Mouse (Mus musculus): ENCODE measurements around the gene Zfp316. TPM values are rescaled to one million over a fixed set of nuclear protein-coding genes. Genes with fewer than 3 reads are reported as not detected.
A peak's percentile ranks its signal among the peaks of the same experiment; 100 is the strongest.

Zfp316 gene
- 3.0 and 3.2 TPM in 2 replicates for total RNA-seq (2017)

DNA sequence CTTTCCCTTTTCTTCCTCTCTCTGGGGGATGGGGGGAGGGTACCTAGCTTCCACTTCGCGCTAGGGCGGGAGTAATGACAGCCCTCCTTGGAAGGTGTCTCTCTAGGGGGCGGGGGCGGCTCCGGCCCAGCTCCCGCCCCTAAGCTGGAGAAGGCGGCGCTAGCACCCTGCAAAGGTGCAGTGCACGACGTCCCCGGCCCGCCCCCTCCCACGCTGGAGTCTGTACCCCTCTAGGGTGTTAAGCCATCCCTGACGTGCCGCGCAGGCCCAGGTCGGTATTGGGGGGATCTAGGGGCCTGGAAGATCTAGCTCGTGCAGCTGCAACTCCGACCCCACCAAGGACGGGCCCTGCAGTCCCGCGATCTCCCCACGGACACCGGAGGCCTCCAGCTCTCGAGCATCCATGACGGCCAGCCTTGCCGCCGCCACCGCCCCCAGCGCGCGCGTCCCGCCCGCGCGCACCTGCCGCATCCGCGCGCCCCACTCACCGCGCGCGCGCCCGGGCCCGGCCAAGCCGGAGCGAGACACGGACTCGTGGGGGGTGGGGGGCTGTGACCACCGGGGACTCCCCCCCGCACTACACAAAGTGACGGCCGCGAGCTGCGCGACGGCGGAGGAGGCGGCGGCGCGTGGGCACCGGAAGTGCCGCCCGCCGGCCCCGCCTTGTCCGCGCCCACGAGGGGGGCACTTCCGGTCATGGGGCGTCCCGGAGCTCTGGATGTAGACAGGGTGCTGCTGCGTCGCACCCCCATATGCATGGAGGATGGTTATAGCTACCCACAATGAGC is at the start of gene Zfp316:
Zfp316 (minus strand) TSS at position 660 of the 788 bp plus-strand sequence.
- ATAC-seq (ENCODE audit: extremely low read depth, insufficient number of reproducible peaks, low FRiP score, poor library complexity, severe bottlenecking) = 0 out of 2 replicates have a peak, but pooled peaks have one; percentile 3

DNA sequence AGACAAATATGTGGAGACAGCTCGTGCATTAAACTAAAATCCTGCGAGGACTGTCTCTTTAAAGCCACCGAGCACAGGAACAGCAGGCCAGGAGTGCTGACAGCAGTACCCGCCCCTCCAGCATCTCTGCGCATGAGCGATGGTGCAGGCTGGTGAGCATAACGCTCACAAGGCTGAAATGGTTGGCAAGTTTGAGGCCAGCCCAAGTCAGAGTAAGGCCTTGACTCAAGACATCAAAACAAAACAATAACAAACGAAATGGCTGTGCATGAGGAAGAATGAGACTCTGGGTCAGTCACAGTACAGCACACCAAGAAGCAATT is 47.4 kb upstream of the Zfp316 start:
- ATAC-seq (ENCODE audit: extremely low read depth, insufficient number of reproducible peaks, low FRiP score, poor library complexity, severe bottlenecking) = no peak

DNA sequence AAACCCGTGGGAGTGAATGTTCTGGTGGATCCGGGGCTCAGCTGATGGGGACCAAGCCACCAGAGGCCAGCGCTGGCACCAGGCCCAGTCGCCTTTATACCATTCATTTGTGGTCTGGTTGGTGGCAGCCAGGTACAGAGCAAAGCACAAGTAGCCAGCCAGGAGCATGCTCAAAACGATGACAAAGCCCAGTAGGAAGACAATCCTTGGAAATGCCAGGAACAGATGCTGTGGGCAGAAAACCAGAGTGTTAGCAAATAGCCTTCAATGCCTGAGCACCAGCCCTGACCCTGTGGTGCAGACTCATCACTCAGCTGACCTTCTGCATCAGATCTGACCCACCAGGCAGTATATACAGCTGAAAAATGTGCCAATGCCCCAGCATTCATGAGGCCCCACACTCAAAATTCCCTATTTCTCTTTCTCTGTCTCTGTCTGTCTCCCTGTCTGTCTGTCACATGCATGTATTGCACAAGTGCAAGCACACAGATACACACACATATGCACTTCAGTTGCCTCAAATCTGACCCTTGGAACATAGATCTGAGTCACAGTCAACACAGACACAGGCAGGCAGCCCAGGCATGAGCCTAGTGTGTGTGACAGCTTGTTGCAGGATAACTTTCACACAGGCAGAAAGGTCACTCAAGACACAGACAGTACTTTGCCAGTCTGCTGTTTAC is 46.9 kb upstream of the Zfp316 start:
- ATAC-seq (ENCODE audit: extremely low read depth, insufficient number of reproducible peaks, low FRiP score, poor library complexity, severe bottlenecking) = no peak

DNA sequence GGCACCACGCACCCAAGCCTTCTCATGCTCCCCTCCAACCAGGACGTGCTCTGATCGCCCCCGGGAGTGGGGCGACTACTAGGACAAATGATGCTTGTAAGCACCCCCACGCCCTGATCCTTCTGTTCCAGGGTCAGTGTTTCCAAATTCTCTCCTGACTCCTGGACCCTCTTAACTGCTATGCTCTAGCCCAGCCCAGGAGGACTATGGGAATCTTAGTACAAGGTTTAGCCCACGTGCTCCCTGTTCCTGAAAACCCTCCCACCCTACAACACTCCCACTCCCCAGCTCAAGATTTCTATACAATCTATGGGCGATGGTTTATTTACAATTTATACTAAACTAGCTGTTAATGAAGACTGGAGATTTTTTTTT is 45.7 kb upstream of the Zfp316 start:
- ATAC-seq (ENCODE audit: extremely low read depth, insufficient number of reproducible peaks, low FRiP score, poor library complexity, severe bottlenecking) = no peak

DNA sequence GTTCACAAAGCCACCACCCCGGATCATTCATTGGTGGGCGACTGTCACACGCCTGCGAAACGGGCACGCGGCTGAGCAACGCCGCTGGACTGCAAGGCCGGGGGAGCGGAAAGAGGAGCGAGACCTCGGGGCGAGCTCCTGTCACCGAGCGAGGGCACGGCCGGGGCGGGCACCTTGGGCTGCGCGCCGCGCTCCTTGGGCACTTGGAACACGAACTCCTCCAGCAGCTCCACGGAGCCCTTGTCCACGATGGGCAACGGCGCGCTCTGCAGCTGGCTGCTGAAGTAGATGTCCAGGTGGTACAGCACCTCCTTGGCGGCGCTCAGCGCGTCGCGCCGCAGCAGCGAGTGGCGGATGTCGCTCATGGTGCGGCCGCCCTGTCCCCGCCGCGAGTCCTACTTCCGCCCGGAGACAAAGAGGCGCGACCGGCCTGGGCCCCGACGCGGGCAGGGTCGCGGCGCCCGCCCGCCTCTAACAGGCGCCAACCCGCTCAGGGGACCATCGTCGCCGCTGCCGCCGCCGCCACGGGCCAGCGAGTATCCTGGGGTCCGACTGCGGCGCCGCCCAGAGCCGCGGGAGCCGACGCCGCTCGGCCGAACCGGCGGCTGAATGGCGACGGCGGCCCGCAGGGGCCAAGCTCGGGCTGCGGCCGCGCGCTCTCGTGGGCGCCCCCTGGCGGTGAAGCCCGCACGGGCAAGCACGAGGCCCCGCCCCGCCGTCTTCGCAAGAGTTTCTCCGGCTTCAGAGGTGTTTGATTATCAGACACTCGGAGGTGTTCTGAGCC is 45.1 kb upstream of the Zfp316 start, which contains the start of gene E130309D02Rik:
E130309D02Rik (minus strand) TSS at position 631 of the 784 bp plus-strand sequence.
- peak; percentile 63 for ATAC-seq (ENCODE audit: extremely low read depth, insufficient number of reproducible peaks, low FRiP score, poor library complexity, severe bottlenecking)

DNA sequence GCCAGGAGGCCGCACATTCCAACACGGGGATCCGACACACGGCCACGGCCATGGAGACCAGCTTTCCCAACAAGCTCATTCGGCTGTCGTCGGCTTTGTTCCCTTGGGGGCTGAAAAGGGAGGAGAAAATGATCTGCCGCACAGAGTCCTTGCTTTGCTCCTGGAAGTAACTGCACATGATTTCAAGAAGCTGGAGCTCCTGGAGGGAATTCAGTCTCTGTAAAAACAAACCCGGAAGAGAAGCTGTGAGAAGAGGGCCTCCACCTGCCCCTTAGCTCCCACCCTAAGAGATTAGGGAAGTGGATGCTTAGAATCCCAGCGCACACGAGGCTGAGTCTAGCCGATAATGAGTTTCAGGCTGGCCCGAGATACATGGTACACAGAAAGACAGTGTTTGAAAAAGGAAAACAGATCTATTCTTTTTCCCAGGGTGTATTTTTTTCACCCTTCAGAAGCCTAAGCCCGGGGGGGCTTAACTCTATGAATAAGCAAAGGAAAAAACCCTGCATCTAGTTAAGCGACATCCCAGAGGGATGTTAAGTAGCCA is 44.4 kb upstream of the Zfp316 start:
- no peak for ATAC-seq (ENCODE audit: extremely low read depth, insufficient number of reproducible peaks, low FRiP score, poor library complexity, severe bottlenecking)

DNA sequence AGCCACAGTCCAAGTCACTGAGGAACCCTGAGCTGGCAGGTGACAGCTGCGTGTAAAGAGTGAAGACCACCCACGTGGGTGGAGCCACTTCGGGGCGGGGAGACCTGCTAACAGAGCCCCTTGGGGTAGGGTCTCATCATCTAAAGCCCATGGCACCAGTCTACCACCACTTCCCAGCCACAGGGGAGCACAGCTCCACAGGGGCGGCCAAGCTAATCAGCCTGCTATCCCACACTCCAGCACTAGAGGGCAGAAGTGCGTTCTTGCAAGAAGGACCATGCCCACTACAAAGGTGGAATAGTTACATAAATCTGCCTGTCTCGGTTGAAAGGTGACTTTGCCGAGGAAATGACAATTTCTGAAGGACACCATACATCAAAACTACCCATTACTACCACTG is 42.1 kb upstream of the Zfp316 start:
- peak; percentile 57; the same call in 1 of the 2 replicates for ATAC-seq (ENCODE audit: extremely low read depth, insufficient number of reproducible peaks, low FRiP score, poor library complexity, severe bottlenecking)

DNA sequence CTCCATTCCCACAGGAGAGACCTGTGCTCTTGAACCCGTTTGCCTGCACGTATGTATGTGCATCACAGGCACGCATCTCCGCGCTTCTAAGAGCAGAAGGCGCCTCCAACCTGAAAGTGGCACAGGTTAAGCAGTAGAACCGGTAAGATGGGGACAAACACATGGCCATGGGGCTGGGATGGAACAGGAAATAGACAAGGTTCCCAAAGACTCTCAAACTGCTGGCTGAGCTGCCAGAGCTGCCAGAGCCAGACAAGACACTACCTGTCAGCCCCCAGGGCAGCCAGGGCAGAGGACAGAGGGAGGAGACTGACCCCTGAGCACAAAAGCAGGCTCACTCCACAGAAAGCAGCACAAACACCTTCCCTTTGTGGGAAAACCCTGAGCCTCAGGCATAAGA is 40.1 kb upstream of the Zfp316 start:
- no peak for ATAC-seq (ENCODE audit: extremely low read depth, insufficient number of reproducible peaks, low FRiP score, poor library complexity, severe bottlenecking)

DNA sequence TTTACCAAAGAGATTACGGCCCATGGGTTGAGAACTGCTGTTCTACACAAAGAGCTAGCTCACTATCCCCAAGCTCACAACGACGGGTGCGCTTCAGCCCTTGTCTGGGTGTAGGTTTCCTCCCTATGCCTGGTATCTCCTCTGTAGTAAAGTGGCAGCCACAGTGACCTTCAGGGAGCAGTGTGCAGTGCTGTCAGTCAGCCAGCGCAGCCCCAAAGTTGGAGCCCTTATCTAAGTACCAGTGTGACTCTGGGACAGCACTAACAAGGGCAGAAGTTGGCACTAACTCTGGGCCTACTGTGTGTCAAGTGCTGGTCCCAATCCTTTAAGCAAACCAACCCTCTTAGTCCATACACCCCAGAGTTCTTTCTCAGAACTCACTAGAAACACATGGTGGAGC is 39.0 kb upstream of the Zfp316 start:
- ATAC-seq (ENCODE audit: extremely low read depth, insufficient number of reproducible peaks, low FRiP score, poor library complexity, severe bottlenecking) = no peak

DNA sequence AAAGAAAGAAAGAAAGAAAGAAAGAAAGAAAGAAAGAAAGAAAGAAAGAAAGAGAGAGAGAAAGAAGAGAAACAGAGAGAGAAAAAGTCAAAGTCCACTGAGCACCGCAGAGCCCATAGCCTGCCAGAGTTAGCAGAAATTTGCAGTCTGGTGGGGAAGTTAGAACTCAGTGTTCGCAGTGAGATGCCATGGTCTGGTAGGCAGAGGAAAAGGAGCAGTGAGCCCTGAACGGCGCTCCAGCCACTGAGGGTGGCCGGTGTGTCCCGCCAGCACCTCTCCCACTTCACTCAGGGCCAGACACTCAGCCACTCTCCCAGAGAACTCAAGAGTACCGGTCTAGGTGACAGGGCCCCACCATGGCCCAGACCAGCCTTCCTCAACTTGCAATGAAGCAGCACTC is 34.4 kb upstream of the Zfp316 start:
- no peak for ATAC-seq (ENCODE audit: extremely low read depth, insufficient number of reproducible peaks, low FRiP score, poor library complexity, severe bottlenecking)

DNA sequence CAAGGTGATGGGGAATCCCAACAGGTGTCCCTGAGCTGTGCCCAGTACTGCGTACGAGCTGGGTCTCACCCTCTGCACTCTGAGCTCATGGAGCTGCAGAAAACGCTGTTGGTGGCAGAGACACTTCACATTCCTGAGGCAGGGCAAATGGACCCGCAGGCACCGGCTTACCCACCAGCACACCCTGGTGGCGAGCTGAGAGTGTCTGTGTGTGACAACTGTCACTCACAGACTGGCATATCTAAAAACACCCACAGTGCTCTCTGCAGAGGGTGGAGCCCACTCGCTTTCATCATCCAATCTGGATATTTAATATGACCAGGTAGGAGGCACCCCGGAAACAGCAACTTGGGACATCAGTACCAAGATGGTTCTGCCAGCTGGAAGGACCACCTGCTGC is 31.5 kb upstream of the Zfp316 start:
- ATAC-seq (ENCODE audit: extremely low read depth, insufficient number of reproducible peaks, low FRiP score, poor library complexity, severe bottlenecking) = no peak

DNA sequence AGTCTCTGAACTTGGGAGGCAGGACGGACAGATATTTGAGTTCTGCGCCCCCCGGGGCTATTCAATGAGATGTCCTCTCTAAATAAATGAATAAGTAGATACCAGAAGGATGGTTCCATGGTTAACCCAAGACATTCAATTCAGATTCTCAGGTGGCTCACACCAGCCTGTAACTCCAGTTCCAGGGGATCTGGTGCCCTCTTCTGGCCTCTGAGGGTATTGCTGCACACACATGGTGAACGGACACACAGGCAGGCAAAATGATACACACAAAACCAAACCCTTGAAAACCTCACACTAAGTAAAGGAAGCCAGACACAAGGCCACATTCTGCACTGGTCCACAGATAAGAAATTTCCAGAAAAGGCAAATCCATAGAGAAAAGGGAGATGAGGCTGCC is 29.9 kb upstream of the Zfp316 start:
- ATAC-seq (ENCODE audit: extremely low read depth, insufficient number of reproducible peaks, low FRiP score, poor library complexity, severe bottlenecking) = no peak

DNA sequence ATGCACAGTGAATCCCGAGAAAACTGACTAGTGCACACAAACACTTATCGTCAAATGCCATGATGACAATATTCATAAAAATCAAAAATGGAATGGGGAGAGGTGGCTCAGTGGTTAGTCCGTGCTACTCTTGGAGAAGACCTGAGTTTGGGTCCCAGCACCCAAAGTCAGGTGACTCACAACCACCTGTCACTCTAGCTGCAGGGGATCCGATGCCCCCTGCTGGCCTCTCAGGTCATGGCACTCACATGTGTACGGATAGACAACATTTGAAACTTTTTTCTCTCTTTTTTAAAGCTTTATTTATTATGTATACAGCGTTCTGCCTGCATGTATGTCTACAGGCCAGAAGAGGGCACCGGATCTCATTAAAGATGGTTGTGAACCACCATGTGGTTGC is 28.6 kb upstream of the Zfp316 start:
- no peak for ATAC-seq (ENCODE audit: extremely low read depth, insufficient number of reproducible peaks, low FRiP score, poor library complexity, severe bottlenecking)

DNA sequence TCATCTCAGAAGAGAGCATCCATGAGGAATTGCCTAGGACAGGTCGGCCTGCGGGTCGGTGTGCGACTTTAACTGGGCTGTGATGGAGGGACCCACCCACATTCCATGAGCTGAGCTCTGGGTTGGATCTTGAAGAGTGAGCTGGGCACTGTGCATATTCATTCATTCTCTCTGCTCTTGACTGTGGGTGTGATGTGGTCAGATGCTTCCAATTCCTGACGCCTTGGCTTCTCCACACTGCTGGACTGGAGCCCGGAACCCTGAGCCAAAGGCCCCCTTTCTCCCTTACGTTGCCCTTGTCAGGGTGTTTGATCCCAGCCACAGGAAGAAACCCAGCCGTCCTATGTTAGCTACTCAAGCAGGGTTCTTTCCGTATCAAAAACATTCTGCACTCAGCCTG is 28.2 kb upstream of the Zfp316 start:
- no peak for ATAC-seq (ENCODE audit: extremely low read depth, insufficient number of reproducible peaks, low FRiP score, poor library complexity, severe bottlenecking)

DNA sequence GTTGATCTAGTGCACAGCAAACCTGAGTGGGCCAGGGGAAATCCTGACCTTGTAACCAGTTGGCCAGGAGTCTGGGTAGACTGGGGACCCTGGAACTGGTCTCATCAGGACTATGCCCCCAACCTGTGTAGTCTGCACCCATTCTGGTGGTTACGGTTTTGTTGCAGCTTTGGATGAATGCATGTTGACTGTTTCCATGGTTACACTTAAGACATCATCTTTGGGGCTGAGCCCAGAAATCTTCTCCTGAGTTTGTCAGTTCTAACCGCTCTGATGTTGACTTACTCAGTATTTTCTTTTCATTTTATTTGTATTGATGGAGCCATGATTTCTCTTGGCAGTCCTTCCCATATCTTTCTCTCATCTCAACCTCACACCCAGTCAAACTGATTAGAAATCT is 25.5 kb upstream of the Zfp316 start:
- no peak for ATAC-seq (ENCODE audit: extremely low read depth, insufficient number of reproducible peaks, low FRiP score, poor library complexity, severe bottlenecking)

DNA sequence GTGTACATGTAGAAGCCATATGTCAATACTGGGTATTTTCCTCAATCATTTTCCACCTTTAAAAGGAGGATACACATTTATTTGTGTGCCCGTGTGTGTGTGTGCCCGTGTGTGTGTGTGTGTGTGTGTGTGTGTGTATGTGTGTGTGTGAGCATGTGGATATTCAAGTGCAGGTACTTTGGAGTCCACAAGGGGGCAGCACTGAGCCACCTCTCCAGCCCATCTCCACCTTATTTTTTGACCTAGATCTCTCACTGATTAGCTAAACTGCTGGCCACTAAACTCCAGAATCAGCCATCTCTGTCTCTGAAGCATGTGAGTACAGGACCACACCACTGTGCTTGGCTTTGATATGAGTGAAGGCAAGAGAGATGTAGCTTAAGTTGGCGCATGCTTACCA is 25.0 kb upstream of the Zfp316 start:
- no peak for ATAC-seq (ENCODE audit: extremely low read depth, insufficient number of reproducible peaks, low FRiP score, poor library complexity, severe bottlenecking)

DNA sequence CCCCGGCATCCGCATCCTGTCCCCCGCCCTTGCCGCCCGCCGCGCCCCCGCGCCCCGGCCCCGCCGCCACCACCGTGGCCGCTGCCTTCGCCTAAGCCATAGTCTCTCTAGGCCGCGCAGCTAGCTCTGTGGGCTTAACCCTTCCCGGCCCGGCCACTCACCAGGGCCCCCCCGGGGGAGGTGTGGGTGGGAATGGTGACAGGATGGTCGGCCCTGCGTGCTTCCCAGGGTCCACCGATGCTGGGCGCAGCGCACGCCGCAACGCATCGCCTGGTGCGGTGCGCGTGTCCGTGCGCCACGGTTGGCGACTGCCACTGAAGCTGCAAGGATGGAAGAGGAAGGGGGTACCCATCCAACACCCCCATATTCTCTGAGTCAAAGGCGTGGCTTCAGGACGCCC is 23.6 kb upstream of the Zfp316 start, which contains the start of gene Zfp853:
Zfp853 (minus strand) TSS at position 220 of the 400 bp plus-strand sequence.
- ATAC-seq (ENCODE audit: extremely low read depth, insufficient number of reproducible peaks, low FRiP score, poor library complexity, severe bottlenecking) = no peak

DNA sequence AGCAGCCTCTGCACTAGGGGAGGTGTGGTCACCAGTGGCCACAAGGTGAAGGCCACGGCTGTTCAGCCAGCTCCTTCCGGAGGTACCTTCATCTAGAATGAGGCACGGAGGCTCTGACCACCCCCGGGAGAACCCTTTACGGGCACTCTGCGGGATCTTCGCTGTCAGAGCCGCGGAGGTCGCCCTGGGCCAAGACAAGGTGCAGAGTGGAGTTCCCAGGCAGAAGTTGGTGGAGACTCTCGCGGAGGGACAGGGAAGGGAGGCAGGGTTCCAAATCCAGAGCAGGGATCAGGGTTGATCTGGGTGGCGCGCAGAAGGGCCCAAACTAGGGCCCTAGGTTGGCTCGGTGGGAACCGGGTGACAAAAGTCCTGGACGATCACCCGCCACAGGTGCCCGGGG is 23.1 kb upstream of the Zfp316 start:
- ATAC-seq (ENCODE audit: extremely low read depth, insufficient number of reproducible peaks, low FRiP score, poor library complexity, severe bottlenecking) = no peak

DNA sequence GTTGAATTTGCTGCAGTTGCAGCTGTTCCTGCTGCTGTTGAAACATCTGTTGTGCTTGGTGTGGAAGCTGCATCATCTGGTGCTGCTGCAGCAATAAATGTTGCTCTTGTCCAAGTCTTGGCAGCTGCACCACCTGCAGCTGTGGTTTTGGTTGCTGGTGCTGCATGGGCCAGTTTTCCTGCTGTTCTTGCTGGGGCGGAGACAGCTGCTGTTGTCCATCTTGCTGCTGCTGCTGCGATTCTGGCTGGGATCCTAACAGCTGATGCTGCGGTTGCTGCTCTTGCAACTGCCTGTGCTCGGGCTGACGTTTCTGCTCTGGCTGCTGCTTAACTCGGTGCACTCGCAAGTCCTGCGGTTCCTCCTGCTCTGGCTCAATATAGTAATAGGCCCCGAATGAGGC is 19.5 kb upstream of the Zfp316 start:
- no peak for ATAC-seq (ENCODE audit: extremely low read depth, insufficient number of reproducible peaks, low FRiP score, poor library complexity, severe bottlenecking)
